Mouse (Mus musculus) activated CD4-positive, CD25-positive, alpha-beta regulatory T cell, adult 4 months (primary cell): ENCODE measurements around the gene Cbr4. TPM values are rescaled to one million over a fixed set of nuclear protein-coding genes. Genes with fewer than 3 reads are reported as not detected.

Experiments
- ATAC-seq: one replicate; pipeline ENCODE4 v1.8.0; 2017
- polyA plus RNA-seq, 2 experiments: library from polyadenylated mRNA; unstranded; fragments of 100-300 nt; shearing (Covaris generic); gene quantifications; one replicate each; pipeline ENCODE4 v1.2.1; 2017

The Cbr4 gene
- polyA plus RNA-seq, 2 experiments from 2014 or later = 17.3 to 27.7 TPM

DNA sequence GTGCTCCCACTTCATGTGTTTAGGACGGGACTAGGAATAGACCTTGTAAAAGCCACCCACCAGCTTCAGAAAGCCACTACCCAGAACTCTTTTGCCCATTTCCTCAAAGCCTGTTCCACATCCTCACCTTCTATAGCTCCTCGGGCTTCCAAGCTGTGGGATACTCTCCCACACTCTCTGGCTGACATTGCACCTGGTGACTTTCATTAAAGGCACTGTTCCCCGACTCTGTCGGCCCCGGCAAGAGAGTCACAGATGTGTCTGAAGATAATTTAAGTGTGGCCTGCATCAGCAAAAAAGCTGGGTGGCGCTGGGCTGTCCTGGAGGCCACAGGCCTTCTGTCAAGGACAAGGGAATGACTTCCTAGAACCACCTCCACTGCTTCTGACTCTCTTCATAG lies 64.7 kb downstream of the Cbr4 start:
- no peak for ATAC-seq

DNA sequence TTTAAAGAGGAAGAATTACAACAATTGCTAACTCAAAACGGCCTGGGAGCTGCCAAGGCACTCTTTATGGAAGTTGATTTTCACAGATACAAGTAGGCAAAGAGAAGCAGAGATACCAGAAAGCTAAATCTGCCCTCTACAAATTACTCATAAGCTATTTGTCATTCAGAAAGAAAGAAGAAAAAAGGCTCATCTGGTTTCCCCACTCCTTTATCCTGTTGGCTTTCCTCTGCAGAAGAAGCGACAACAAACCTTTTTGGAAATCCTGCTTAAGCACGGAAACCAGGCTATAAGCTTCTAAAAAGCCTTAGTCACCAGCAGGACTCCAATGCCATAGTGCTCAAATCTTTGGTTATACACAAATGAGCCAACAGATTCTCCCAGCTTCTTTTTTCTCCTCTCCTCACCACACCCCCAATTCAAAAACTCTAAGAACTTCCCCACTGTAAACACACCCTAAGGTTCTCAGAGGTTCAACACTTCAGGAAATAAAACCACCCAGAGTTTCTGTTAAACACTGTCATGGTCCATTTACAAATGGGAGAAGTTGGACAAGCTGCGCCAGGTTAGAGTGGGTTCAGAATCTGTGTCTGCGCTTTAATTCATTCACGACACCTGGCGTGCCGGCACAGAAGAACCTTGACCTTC lies 65.3 kb downstream of the Cbr4 start:
- no peak for ATAC-seq

DNA sequence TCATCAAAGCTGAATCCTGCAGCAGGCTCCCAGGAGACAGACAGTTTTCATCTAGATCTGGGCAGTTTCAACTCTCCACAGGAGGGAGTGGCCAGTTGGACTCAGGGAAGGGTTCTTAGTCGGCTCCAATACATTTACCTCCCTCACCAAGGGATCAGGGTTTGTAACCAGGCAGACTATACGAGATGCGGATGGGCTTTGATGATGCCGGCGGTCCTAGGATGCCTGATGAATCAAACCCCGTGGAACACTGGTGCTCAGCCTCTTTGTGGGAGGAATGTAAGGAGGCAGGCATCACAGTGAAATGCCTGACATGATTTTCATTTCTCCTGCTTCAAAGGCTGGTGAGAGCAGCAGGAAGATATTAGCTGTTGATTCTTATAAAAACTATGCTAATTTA lies 67.8 kb downstream of the Cbr4 start:
- no peak for ATAC-seq

DNA sequence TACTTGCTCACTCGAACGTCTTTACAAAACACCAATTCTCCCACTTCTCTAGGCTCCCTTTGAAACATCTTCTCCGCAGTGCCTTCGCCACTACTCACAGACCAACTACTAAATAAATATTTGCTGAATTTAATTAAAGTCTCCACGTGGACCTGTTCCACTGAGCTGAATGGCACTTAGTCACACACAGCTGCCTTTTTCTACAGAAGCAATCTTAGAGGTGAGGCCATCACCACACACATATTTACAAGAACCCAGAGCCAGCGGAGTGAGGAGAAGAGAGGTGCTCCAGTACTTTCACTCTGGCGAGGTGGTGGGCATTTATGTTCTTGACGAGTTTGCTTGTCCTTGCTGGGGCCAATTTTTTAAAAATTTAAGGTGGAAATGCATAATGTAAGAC lies 68.7 kb downstream of the Cbr4 start:
- ATAC-seq = no peak
